Mouse (Mus musculus) midbrain, postnatal 0 days (tissue): ENCODE data around the gene Akap2. TPM values are rescaled to one million over a fixed set of nuclear protein-coding genes. Genes with fewer than 3 reads are reported as not detected.

Experiments
- ATAC-seq: fragments of 200-750 bp; cut with Nextera tagmentation; 2 replicates; pipeline ENCODE4 v1.8.0; 2017; ENCODE audit warnings: moderate number of reproducible peaks, mild to moderate bottlenecking, moderate TSS enrichment, moderate library complexity; ENCODE audit not compliant: low FRiP score
- DNase-seq: peaks from one replicate; pipeline ENCODE4 v3.0.0-alpha.2; 2015; ENCODE audit warnings: low spot score
- H3K27ac ChIP-seq: fragments of 300-500 bp; sonication (generic); 2 replicates; pipeline ENCODE4 v1.5.1; 2014; ENCODE audit warnings: low read depth, mild to moderate bottlenecking, low read length, mixed read lengths
- H3K27me3 ChIP-seq: fragments of 300-500 bp; sonication (generic); 2 replicates; pipeline ENCODE4 v1.6.1; 2014; ENCODE audit warnings: low read length, control low read depth, mixed read lengths; ENCODE audit not compliant: insufficient read depth
- H3K36me3 ChIP-seq: fragments of 300-500 bp; sonication (generic); 2 replicates; pipeline ENCODE4 v1.6.1; 2014; ENCODE audit warnings: low read length, control low read depth, mixed read lengths; ENCODE audit not compliant: insufficient read depth
- H3K4me1 ChIP-seq: fragments of 300-500 bp; sonication (generic); 2 replicates; pipeline ENCODE4 v1.6.1; 2014; ENCODE audit warnings: mild to moderate bottlenecking, control low read depth, antibody characterized with exemption, low read length, mixed read lengths; ENCODE audit not compliant: insufficient read depth
- H3K4me2 ChIP-seq: fragments of 300-500 bp; sonication (generic); 2 replicates; pipeline ENCODE4 v1.6.1; 2014; ENCODE audit warnings: low read depth, mild to moderate bottlenecking, low read length, mixed read lengths; ENCODE audit not compliant: poor library complexity, severe bottlenecking
- H3K4me3 ChIP-seq: fragments of 300-500 bp; sonication (generic); 2 replicates; pipeline ENCODE4 v1.5.1; 2014; ENCODE audit warnings: low read depth, mild to moderate bottlenecking, low read length, moderate library complexity
- H3K9ac ChIP-seq: fragments of 300-500 bp; sonication (generic); replicated peaks from 2 replicates; pipeline ENCODE4 v1.6.1; 2014; ENCODE audit warnings: mild to moderate bottlenecking, low read length, moderate library complexity, mixed read lengths; ENCODE audit not compliant: poor library complexity, severe bottlenecking
- H3K9me3 ChIP-seq: fragments of 300-500 bp; sonication (generic); 2 replicates; pipeline ENCODE4 v1.6.1; 2016; ENCODE audit warnings: low read length, control low read depth
- CTCF ChIP-seq: IDR thresholded peaks from 2 replicates; pipeline ENCODE4 v1.5.1; 2016; ENCODE audit warnings: antibody characterized with exemption, mild to moderate bottlenecking
- WGBS: fragments of 180-500 bp; shearing (Covaris S2); extraction: QIAGEN DNeasy Blood & Tissue Kit; methylation state at CpG from one replicate; pipeline ENCODE4 v1.1.7; 2014; 5-methylcytosine and 5-hydroxymethylcytosine counted together
- polyA plus RNA-seq: library from polyadenylated mRNA; unstranded; fragments of >200 nt; fragmentation: Nextera tagmentation; extraction: Ambion mirVana; gene quantifications from 2 replicates; pipeline ENCODE4 v1.2.1, GENCODE M21; 2015
- total RNA-seq: library from RNA; depleted of rRNA; stranded (reverse); fragments of >200 nt; gene quantifications from 2 replicates; pipeline ENCODE4 v1.2.3, GENCODE M21; 2014

Gene Akap2
- total and polyA plus RNA-seq, 2 experiments from 2014 or later: 12.1 to 24.4 TPM

DNA sequence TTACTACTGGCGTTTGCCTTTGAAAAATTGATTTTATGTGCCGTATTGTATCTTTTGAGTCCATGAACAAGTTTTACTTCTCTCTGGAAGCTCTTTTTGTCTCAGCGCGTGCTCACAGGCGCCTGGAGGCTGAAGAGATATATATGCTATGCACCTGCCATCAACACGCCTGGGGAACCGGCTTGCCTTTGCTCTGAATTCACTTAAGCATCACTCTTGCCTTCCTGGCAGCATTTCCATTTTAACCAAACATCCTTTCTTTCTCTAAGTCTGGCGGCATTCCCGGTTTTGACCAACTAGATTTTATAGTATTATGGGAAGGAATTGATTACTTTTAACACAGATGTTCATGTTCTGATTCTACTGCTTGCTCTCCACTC is 65.9 kb downstream of the Akap2 start:
- H3K27ac ChIP-seq: no peak overlapping the region
- ATAC-seq (no peak), DNase-seq (peak; percentile 34)
- H3K27me3 ChIP-seq: no peaks in the 10 kb centered on the region
- peak overlapping the region; percentile 90 for H3K4me2 ChIP-seq
- no peak for TF ChIP-seq CTCF
- H3K4me3 ChIP-seq: peak overlapping the region; percentile 45
- H3K9me3 ChIP-seq: no peaks in the 10 kb centered on the region
- WGBS: 33% methylated on average over 9 of the region's 9 CpGs
- H3K4me1 ChIP-seq: peaks cover 7% of the 10 kb centered on the region; the same call in 1 of the 2 replicates
- H3K36me3 ChIP-seq: no peaks in the 10 kb centered on the region
- H3K9ac ChIP-seq: no peak overlapping the region

- Histone ChIP-seq H3K4me1 (peaks cover 7% of the 10 kb centered on the region; the same call in 1 of the 2 replicates), H3K4me2 (peak overlapping the region; percentile 90; the same call in 1 of the 2 replicates), H3K9ac (no peak overlapping the region), H3K36me3 (no peaks in the 10 kb centered on the region), H3K27me3 (no peaks in the 10 kb centered on the region), H3K27ac (no peak overlapping the region), H3K9me3 (no peaks in the 10 kb centered on the region), H3K4me3 (no peak overlapping the region)
- TF ChIP-seq CTCF: no peak
- no peak for DNase-seq
- 70% methylated on average over 11 of the region's 11 CpGs for WGBS
- ATAC-seq: no peak
Measured at GRCm38 (mm10) chr4:57783853-57784600, 66.6 kb downstream of the Akap2 start.

GRCm38 (mm10) chr4:57788709-57789108 is 71.3 kb downstream of the Akap2 start:
- Histone ChIP-seq H3K4me3 (no peak overlapping the region), H3K27me3 (no peaks in the 10 kb centered on the region), H3K4me1 (0 out of 2 replicates have a peak, but pooled peaks cover under 1% of the 10 kb centered on the region), H3K27ac (no peak overlapping the region), H3K36me3 (no peaks in the 10 kb centered on the region), H3K9me3 (no peaks in the 10 kb centered on the region), H3K4me2 (no peak overlapping the region), H3K9ac (no peak overlapping the region)
- DNase-seq (no peak), ATAC-seq (no peak)
- peak; percentile 34; the same call in 1 of the 2 replicates for TF ChIP-seq CTCF
- 65% methylated on average over 5 of the region's 5 CpGs for WGBS

DNA sequence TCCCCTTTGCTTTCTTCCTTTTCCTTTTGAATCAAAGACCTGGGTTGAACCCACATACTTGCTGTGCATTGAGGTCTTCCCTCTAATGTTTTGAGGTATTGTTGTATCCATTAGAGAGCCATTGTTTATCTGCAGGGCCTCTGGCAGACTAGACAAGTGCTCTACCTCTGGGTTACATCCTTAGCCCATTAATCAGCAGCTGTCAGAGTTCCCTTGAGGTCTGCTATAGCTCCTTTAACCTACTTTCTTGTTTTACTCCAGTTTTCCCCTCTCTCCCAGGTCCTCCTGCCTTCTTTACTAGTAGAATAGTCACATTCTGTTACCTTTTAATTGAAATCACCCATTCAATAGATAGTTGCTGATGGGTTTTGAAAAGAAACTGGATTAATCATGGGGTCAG is 71.7 kb downstream of the Akap2 start:
- no peak for DNase-seq
- H3K27ac ChIP-seq: no peak overlapping the region
- no peak for ATAC-seq

DNA sequence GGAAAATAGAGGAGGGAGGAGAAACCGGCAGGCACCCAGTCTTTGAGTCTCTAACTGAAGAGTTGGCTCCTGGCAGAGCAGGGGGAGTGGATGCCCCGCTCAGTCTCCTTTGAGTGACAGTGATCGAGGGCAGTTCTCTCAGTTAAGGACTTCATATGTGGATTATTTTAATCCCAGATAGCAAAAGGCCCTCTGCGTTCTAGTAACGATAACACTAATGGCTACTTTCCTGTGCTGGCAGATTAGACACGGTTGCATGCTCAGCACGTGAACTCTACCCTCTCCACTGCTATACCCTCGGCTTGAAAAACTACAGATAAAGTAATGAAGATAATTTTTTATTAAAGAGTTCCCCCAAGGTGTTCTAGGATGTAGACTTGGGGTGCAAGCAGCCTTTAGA is 76.5 kb downstream of the Akap2 start:
- 48% methylated on average over 8 of the region's 8 CpGs for WGBS
- TF ChIP-seq CTCF: no peak
- DNase-seq (no peak), ATAC-seq (no peak)
- Histone ChIP-seq H3K27ac (no peak overlapping the region), H3K27me3 (no peaks in the 10 kb centered on the region), H3K4me1 (no peaks in the 10 kb centered on the region), H3K4me3 (no peak overlapping the region), H3K4me2 (no peak overlapping the region), H3K9ac (no peak overlapping the region), H3K9me3 (no peaks in the 10 kb centered on the region), H3K36me3 (no peaks in the 10 kb centered on the region)

More for the DNA sequence above, 71.7 kb downstream of the Akap2 start:
- Histone ChIP-seq H3K36me3 (no peaks in the 10 kb centered on the region), H3K4me1 (no peaks in the 10 kb centered on the region), H3K9ac (no peak overlapping the region), H3K4me2 (no peak overlapping the region), H3K4me3 (no peak overlapping the region), H3K27me3 (no peaks in the 10 kb centered on the region), H3K9me3 (no peaks in the 10 kb centered on the region)
- no peak for TF ChIP-seq CTCF

DNA sequence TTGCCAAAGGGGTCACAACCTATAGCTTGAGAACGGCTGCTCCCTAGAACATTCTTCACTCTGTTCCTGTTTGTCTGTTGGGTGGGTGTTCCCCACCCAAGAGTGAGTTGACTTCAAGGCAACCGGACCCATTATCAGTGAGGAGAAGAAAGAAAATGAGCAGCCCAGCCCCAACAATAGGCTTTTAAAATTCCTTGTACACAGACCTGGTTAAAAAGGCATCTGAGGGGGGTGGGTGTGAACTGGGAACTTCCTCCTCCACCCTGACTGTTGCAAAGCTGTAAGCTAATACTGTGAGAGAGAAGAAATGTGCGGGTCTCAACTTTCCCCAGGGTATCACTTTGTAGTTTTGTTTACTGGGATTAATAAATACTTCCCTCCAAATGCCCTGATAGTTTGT is 77.1 kb downstream of the Akap2 start:
- Histone ChIP-seq H3K27ac (no peak overlapping the region), H3K4me3 (no peak overlapping the region), H3K9ac (no peak overlapping the region), H3K27me3 (no peaks in the 10 kb centered on the region), H3K4me1 (no peaks in the 10 kb centered on the region), H3K36me3 (no peaks in the 10 kb centered on the region), H3K4me2 (no peak overlapping the region), H3K9me3 (no peaks in the 10 kb centered on the region)
- no peak for DNase-seq
- TF ChIP-seq CTCF: no peak
- no peak for ATAC-seq
- 39% methylated on average over 3 of the region's 3 CpGs for WGBS
